In genomic region chr6:145302907-145303640, GRCm38 (mm10) we compare ENCODE assay signal across 8 mouse cellular contexts. TPM values are rescaled to one million over a fixed set of nuclear protein-coding genes. Genes with fewer than 3 reads are reported as not detected.
A peak's percentile ranks its signal among the peaks of the same experiment; 100 is the strongest.
DNase-seq lines count a peak whose midpoint lies in the region; ATAC-seq and TF ChIP-seq lines count a peak whose summit lies in the region.

No protein-coding gene starts in this region.

- peak; percentile 40 for DNase-seq in lung, embryonic 14.5 days
- DNase-seq in lung, postnatal 14 days, result no peak
- DNase-seq in limb, embryonic 10.5 days (ENCODE audit: low spot score), result no peak
- peak; percentile 26 for DNase-seq in naive thymus-derived CD4-positive, alpha-beta T cell, adult 2 months (ENCODE audit: low read depth)
- DNase-seq in left cerebral cortex, adult 8-10 months (ENCODE audit: low spot score in 2 of 2), result no peak
- no peak for DNase-seq in adrenal gland, postnatal 10 days
- DNase-seq in urinary bladder, postnatal 14 days (ENCODE audit: low spot score), result no peak

- no peaks in the 10 kb centered on the region for H3K9me3 ChIP-seq in lung, embryonic 14.5 days (ENCODE audit: low read depth, low read length)
- H3K9me3 ChIP-seq in forebrain, embryonic 13.5 days (replicated peaks), result no peaks in the 10 kb centered on the region
- no peaks in the 10 kb centered on the region for H3K9me3 ChIP-seq in limb, embryonic 10.5 days (replicated peaks)

- peak; percentile 18; the same call in 1 of the 2 replicates for ATAC-seq in lung, embryonic 14.5 days (ENCODE audit: insufficient read depth)
- ATAC-seq in forebrain, embryonic 13.5 days, result no peak

- peak overlapping the region; percentile 10 for H3K9ac ChIP-seq in lung, embryonic 14.5 days
- 0 out of 2 replicates have a peak overlapping the region, but pooled peaks have one; percentile 9 for H3K9ac ChIP-seq in forebrain, embryonic 13.5 days

- no peaks in the 10 kb centered on the region for H3K27me3 ChIP-seq in lung, embryonic 14.5 days (ENCODE audit: insufficient read depth, low read length)
- H3K27me3 ChIP-seq in forebrain, embryonic 13.5 days, result no peaks in the 10 kb centered on the region
- H3K27me3 ChIP-seq in limb, embryonic 10.5 days (ENCODE audit: low read depth, poor library complexity, severe bottlenecking), result no peaks in the 10 kb centered on the region

- H3K4me2 ChIP-seq in lung, embryonic 14.5 days, result peak overlapping the region; percentile 56
- H3K4me2 ChIP-seq in forebrain, embryonic 13.5 days, result peak overlapping the region; percentile 48

- H3K4me3 ChIP-seq in lung, embryonic 14.5 days (ENCODE audit: low read depth, low read length), result peak overlapping the region; percentile 25
- no peak overlapping the region for H3K4me3 ChIP-seq in forebrain, embryonic 13.5 days
- H3K4me3 ChIP-seq in limb, embryonic 10.5 days, result peak overlapping the region; percentile 20; the same call in 1 of the 2 replicates

- 47% methylated on average over 22 of the region's 22 CpGs for WGBS in lung, embryonic 14.5 days
- WGBS in forebrain, embryonic 13.5 days, result 69% methylated on average over 22 of the region's 22 CpGs
- 61% methylated on average over 22 of the region's 22 CpGs for WGBS in limb, embryonic 10.5 days

- peaks cover 14% of the 10 kb centered on the region; the same call in 1 of the 2 replicates for H3K4me1 ChIP-seq in lung, embryonic 14.5 days (ENCODE audit: insufficient read depth)
- peaks cover 9% of the 10 kb centered on the region for H3K4me1 ChIP-seq in forebrain, embryonic 13.5 days
- peaks cover 12% of the 10 kb centered on the region for H3K4me1 ChIP-seq in limb, embryonic 10.5 days

- H3K36me3 ChIP-seq in lung, embryonic 14.5 days (ENCODE audit: insufficient read depth), result no peaks in the 10 kb centered on the region
- H3K36me3 ChIP-seq in forebrain, embryonic 13.5 days (ENCODE audit: poor library complexity, severe bottlenecking), result no peaks in the 10 kb centered on the region
- no peaks in the 10 kb centered on the region for H3K36me3 ChIP-seq in limb, embryonic 10.5 days

- no peak for TF ChIP-seq CTCF in lung, embryonic 14.5 days (IDR thresholded peaks at IDR 0.05; ENCODE audit: low read depth)

- peak overlapping the region; percentile 79 for H3K27ac ChIP-seq in lung, embryonic 14.5 days (ENCODE audit: low read depth)
- no peak overlapping the region; the same call in 1 of the 2 replicates for H3K27ac ChIP-seq in forebrain, embryonic 13.5 days
- H3K27ac ChIP-seq in limb, embryonic 10.5 days, result peak overlapping the region; percentile 59

RNA-seq across cellular contexts. Expression of gene Kras, which starts 53.0 kb away (rescaled TPM):
- 110 and 116 TPM in 2 replicates for polyA plus RNA-seq in lung, embryonic 14.5 days (2014; fragmentation: Nextera tagmentation; extraction: Ambion mirVana)
- polyA plus RNA-seq in forebrain, embryonic 13.5 days (2015; fragmentation: Nextera tagmentation; extraction: Ambion mirVana), result 107 and 114 TPM in 2 replicates
- 78.5 and 80.8 TPM in 2 replicates for polyA plus RNA-seq in limb, embryonic 10.5 days (2016; fragmentation: Nextera tagmentation; extraction: Ambion mirVana)
- total RNA-seq in left cerebral cortex, adult 8-10 months (2022), result 10 to 100 TPM; 70.6 to 83.1 (median 72.7) TPM
- 10 to 100 TPM; 44.5 to 47.7 TPM for total RNA-seq in adrenal gland, postnatal 10 days (2021)

Comparison
In these comparisons a context has a peak if more than half of its experiments do, and no peak if none do; other contexts are left out.
1. DNase-seq: peak in lung, embryonic 14.5 days (single experiment) and naive thymus-derived CD4-positive, alpha-beta T cell, adult 2 months (single experiment); none in lung, postnatal 14 days (single experiment), limb, embryonic 10.5 days (single experiment), left cerebral cortex, adult 8-10 months (0 of 2), adrenal gland, postnatal 10 days (single experiment) and urinary bladder, postnatal 14 days (single experiment).